Mouse (Mus musculus): ENCODE data around the gene Tec.

- TF ChIP-seq CTCF (IDR thresholded peaks at IDR 0.05; ENCODE audit: insufficient read depth, low read depth, low read length) (no peak), POLR2A (IDR thresholded peaks at IDR 0.05; ENCODE audit: insufficient read depth, low read depth, low read length) (no peak)
Observed at GRCm38 (mm10) chr5:72853365-72853764, 14.9 kb downstream of the Tec start.

Data from olfactory bulb, adult 2 months (tissue).